Mouse (Mus musculus): ENCODE results near the gene Mettl24.
A peak's percentile ranks its signal among the peaks of the same experiment; 100 is the strongest.
"Not testable (repeated sequence)": the region's sequence is repeated elsewhere in the genome, so short reads cannot be mapped to it uniquely, and the experiment has no call there.

Gene Mettl24

DNA sequence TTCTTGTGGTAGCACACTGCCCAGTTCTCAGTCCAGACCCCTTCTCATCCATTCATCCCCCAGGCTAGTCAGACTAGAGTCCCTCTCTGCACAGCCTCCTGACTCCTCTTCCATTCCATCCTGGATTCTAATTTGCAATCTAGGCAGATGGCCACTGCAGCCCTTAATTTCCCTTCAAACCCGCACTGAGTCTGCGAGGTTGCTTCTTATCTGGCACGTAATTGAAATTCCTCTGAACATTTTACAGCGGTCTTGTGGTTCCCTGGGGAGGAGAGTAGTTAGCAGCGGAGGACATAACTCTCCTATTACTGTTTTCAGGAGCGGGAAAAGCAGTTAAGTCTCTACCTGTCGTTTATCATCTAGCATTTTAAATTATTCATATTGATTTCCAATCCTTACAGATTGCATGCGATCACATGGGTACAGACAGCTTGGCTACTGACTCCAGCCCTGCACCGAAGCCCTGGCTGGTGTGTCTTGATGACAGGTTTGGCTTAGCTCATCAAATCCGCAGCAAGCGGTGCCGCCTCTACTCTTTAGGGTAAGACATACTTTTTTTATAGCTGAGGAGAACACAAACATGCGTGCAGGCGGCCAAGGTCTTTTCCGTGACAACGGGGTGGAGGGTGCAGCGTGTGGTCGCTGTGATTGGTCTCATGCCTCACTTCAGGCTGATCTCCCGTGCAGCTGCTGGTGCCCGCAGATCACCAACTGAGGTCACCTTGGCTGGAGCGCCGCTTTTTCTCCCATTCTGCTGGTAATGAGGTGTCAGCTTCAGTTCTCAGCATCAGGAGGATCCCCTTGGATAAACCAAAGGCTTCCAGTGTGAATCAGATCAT is 54.4 kb downstream of the Mettl24 start:
- no peak for DNase-seq (ENCODE audit: low read depth, low spot score)

- DNase-seq (ENCODE audit: low read depth, low spot score): no peak
These were observed 57.6 kb downstream of the Mettl24 start for GRCm38 (mm10) chr10:40740696-40741095.

GRCm38 (mm10) chr10:40750293-40751047 is 67.4 kb downstream of the Mettl24 start:
- DNase-seq (ENCODE audit: low read depth, low spot score): no peak

GRCm38 (mm10) chr10:40751157-40751556 is 68.1 kb downstream of the Mettl24 start:
- no peak for DNase-seq (ENCODE audit: low read depth, low spot score)

- no peak for DNase-seq (ENCODE audit: low read depth, low spot score)
These were observed 70.0 kb downstream of the Mettl24 start for GRCm38 (mm10) chr10:40753036-40753435.

- no peak for DNase-seq (ENCODE audit: low read depth, low spot score)
These were observed 75.3 kb downstream of the Mettl24 start for GRCm38 (mm10) chr10:40758171-40759010.

GRCm38 (mm10) chr10:40759391-40760194 is 76.5 kb downstream of the Mettl24 start:
- DNase-seq (ENCODE audit: low read depth, low spot score): not testable (repeated sequence)

GRCm38 (mm10) chr10:40760195-40761009 is 77.3 kb downstream of the Mettl24 start:
- DNase-seq (ENCODE audit: low read depth, low spot score): no peak

DNA sequence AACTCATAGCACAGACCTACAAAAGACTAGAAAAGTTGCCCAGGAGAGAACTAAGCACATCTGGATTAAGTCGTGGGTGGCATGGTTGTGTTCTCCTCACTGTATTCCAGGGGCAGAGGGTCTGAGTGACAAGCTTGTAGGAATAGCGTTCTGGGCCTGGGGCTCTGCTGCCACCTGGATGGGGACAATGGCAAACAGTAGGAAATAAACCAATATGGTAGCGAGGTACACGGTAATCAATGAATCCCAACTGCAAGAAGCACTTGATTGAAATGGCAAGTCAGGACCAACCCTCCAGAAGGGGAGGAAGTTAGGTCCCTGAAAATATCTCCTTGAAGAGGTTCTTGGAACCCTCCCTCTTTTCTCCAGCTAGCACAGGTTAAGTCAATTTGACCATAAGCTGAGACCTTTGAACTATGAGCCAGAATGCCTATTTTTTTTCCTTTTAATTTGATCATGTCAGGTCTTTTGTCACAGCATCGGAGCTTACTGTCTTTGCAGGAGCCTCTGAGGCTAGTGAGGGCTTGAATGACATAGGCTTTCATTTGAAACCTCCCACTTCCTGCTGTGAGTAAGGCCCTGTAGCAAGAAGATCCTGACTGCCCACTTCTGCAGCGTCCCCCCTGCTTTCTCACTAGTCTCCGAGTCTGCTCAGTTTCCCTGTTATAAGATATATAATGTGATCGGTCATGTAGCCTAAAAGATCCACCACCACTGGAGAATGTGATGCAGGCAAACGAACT is 78.1 kb downstream of the Mettl24 start:
- no peak for DNase-seq (ENCODE audit: low read depth, low spot score)

DNA sequence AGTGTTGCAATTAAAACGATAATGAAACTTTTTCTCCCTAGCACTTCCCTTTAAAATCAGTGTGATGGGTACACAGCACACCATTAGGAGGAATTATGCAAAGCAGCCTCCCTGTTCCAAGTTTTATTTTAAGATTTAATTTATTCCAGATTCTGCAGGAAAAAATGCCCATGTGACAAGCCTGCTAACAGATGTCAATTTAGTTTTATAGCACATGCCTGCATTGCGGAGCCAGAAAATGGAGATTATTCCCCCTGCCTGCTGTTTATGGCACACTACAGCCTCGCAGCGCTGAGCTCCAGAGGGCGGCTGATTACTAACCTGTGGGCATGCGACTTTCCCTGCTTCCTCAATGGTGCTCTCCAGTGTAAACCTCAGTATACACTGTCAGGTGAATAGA is 79.5 kb downstream of the Mettl24 start:
- DNase-seq (ENCODE audit: low read depth, low spot score): peak; percentile 86

DNA sequence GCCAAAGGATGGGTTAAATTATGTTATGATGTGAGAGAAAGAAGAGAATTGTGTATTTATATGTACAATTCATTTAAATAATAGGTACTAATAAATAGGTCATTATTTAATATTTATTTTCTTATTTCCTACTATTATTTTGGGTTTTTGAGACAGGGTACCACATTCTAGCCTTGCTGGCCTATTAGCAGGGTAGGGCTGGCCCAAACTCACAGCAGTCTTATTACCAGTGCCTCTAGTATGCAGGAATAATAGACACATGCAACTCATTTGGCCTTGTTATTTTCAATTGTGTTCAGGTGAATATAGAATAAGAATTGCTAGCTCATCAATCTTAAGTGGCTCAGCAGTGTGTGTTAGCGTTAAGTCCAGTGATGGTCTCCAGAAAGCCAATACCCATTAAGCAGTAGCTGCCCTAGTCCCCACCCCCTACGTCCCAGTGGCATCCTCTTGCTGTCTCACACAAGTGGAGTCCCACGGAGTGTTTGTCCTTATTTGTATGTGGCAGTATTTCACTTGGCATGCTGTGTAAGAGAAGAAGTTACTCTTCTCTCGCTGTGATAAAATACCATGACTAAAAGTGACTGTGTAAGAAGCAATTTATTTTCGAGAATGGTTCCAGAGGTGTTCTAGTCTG is 80.1 kb downstream of the Mettl24 start:
- no peak for DNase-seq (ENCODE audit: low read depth, low spot score)

DNA sequence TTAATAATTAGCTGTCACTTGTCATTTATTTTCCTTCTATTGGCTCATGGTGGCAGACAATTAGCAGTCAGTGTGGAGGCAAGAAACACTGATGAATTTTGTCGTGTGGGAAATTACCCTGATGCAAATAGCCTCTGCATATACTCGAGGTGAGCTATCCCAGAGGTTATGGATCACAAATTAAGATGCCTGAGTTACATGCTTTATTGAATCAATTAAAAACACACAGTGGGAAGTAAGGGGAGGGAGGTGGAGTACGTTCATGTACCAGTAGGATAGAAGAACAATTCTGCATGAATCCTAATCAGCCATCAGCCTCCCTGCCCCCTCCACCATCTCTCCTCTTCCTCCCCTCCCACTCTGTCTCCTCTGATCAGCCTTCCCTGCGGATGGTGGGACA is 89.2 kb downstream of the Mettl24 start:
- no peak for DNase-seq (ENCODE audit: low read depth, low spot score)

- no peak for DNase-seq (ENCODE audit: low read depth, low spot score)
These were observed 92.1 kb downstream of the Mettl24 start for GRCm38 (mm10) chr10:40775151-40775550.

DNA sequence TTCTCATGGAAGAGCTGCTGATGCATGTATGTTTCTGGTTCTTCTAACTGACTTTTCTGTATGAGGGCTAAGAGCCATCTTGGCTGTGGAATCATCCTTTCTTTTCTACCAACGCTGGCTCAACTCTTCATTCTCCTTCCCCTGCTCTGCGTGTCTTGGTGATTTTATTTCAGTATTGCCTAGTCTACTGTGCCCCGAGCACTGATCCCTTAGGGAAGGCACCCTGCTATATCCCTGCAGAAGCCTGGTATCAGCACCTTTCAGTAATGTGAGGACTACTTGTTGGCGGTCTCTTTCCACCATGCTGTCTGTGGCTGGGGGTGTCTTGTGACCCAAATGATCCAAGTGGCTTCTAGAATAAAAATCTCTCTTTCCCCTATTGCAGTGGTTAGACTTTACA is 92.6 kb downstream of the Mettl24 start:
- DNase-seq (ENCODE audit: low read depth, low spot score): no peak

DNA sequence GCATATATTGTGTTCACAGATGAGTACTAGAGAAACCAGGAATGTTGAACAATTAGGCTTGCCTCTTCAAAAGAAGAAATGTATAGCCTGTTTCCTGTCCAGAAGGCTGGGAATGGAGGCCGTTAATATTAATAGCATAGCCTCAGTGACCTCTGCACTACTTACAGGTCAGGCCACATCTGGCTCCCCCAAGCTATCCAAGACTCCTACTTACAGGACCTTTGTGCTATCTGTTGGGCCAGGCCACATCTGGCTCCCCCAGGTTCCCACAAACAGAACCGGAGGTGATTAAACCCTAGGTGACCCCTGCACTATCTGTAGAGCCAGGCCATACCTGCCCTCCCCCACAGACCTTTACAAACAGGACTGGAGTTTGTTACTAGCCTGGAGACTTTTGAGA is 94.1 kb downstream of the Mettl24 start:
- DNase-seq (ENCODE audit: low read depth, low spot score): no peak

DNA sequence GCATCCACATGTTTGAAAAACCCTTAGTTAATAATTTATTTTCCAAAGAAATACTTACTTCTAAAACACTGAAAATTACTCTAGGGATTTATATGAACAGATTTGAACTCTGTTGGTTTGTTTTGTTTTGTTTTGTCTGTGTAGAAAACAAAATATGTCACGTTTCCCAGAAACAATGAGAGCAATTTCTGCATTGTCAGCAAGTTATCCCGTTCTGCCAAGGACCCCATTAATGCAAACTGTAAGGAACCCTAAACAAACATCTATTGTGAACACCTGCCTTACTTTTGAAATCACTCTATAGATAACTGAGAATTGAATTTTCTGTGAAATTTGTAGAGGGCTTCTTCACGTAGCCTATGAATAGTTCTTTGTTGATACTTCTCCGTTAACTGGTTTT is 95.4 kb downstream of the Mettl24 start:
- no peak for DNase-seq (ENCODE audit: low read depth, low spot score)

GRCm38 (mm10) chr10:40790406-40790805 is 107.3 kb downstream of the Mettl24 start:
- no peak for DNase-seq (ENCODE audit: low read depth, low spot score)

GRCm38 (mm10) chr10:40792115-40792514 is 109.0 kb downstream of the Mettl24 start:
- no peak for DNase-seq (ENCODE audit: low read depth, low spot score)

DNA sequence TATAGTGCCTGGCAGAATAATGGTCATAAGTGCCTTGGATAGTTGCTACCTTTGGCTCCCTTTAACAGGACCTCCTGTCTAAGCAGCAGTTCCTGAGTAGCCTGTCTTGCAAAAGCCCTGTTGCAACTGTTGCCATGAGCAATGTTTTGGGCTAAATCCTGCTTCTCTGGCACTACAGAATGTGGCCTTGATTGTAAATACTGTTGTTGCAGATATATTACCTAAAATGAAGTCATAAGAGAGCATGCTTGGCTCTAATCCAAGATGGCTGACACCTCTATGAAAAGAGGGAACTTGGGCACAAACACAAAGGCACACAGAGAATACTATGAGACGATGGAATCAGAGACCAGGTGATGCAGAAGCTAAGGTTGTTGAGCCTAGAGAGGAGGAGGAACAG is 122.1 kb downstream of the Mettl24 start:
- no peak for DNase-seq (ENCODE audit: low read depth, low spot score)

Data from telencephalon, adult 2 months (tissue).